Mouse (Mus musculus): ENCODE data around the gene Prkce.

DNA sequence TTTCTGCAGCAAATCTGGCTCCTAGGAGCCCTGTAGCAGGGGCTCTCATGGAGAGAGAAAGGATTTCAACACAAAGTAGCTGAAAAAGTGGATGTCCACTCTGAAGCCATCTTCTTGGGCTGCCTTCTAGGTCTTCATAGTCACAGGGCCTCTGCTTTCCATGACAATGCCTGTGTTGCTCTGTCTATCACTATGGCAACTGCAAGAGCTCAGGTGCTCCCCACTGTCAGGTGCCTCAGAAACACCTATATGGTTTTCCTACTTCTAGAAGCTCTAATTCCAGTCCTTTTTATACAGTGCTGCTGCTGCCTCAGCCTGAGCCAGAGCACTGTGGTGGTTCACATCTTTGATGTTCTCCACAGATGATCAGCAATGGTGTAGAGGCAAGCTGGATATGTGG, 229.5 kb downstream of the Prkce start:
- no peak for TF ChIP-seq CTCF (IDR thresholded peaks at IDR 0.05; ENCODE audit: borderline replicate concordance, extremely low read depth, insufficient read depth, insufficient read length)
- TF ChIP-seq POLR2A (IDR thresholded peaks at IDR 0.05; ENCODE audit: borderline replicate concordance, extremely low read depth, insufficient read depth, insufficient read length, poor library complexity, severe bottlenecking), result no peak

Data from brain, embryonic 14.5 days (tissue).